Mouse (Mus musculus): ENCODE results near the gene Arid3b.

- no peak for TF ChIP-seq POLR2A (IDR thresholded peaks at IDR 0.05; ENCODE audit: borderline replicate concordance, control insufficient read depth, low read depth, low read length)
- TF ChIP-seq CTCF (IDR thresholded peaks at IDR 0.05; ENCODE audit: control insufficient read depth, insufficient read depth, low read length) = no peak
Measured at GRCm38 (mm10) chr9:57747067-57747466, 89.5 kb downstream of the Arid3b start.
